Comparison of ENCODE assay signal across 10 mouse cellular contexts in genomic region chr10:117112545-117112944, GRCm38 (mm10). TPM values are rescaled to one million over a fixed set of nuclear protein-coding genes. Genes with fewer than 3 reads are reported as not detected.
DNase-seq lines count a peak whose midpoint lies in the region; ATAC-seq lines count a peak whose summit lies in the region.
"Had no signal": no experiment of that assay in that cellular context is flagged by ENCODE, and none has a peak within 500 bp of the region (broad histone marks: within the 10 kb centered on the region; RNA-seq: fewer than 3 reads in every experiment).

No protein-coding gene starts in this region.

- H3K4me3 ChIP-seq in lung, embryonic 16.5 days (ENCODE audit: low read length), result no peak overlapping the region
- H3K4me3 ChIP-seq in liver, embryonic 13.5 days (replicated peaks), result no peak overlapping the region; the same call in 1 of the 2 replicates

- WGBS in lung, embryonic 16.5 days, result 40% methylated on average over 2 of the region's 2 CpGs
- 5% methylated on average over 2 of the region's 2 CpGs for WGBS in liver, embryonic 13.5 days (ENCODE audit: insufficient replicate concordance)

- H3K4me2 ChIP-seq in lung, embryonic 16.5 days (ENCODE audit: low read depth, low read length), result no peak overlapping the region
- peak overlapping the region; percentile 40 for H3K4me2 ChIP-seq in liver, embryonic 13.5 days

- no peak overlapping the region for H3K27ac ChIP-seq in lung, embryonic 16.5 days (ENCODE audit: low read length)
- H3K27ac ChIP-seq in liver, embryonic 13.5 days, result peak overlapping the region; percentile 87

- H3K27me3 ChIP-seq in lung, embryonic 16.5 days (ENCODE audit: control insufficient read depth, insufficient read depth, low read depth, low read length), result no peaks in the 10 kb centered on the region
- H3K27me3 ChIP-seq in liver, embryonic 13.5 days, result no peaks in the 10 kb centered on the region

- peak; percentile 68 for ATAC-seq in lung, embryonic 16.5 days (ENCODE audit: low read depth)
- ATAC-seq in liver, embryonic 13.5 days (ENCODE audit: low read depth), result peak; percentile 89

- H3K9ac ChIP-seq in lung, embryonic 16.5 days (ENCODE audit: low read length), result no peak overlapping the region
- H3K9ac ChIP-seq in liver, embryonic 13.5 days, result peak overlapping the region; percentile 44

- H3K9me3 ChIP-seq in lung, embryonic 16.5 days (ENCODE audit: control insufficient read depth, low read length), result no peaks in the 10 kb centered on the region
- H3K9me3 ChIP-seq in liver, embryonic 13.5 days (replicated peaks), result no peaks in the 10 kb centered on the region

- H3K4me1 ChIP-seq in lung, embryonic 16.5 days (replicated peaks; ENCODE audit: control insufficient read depth, insufficient read depth, low read length), result peaks cover 15% of the 10 kb centered on the region
- peaks cover 88% of the 10 kb centered on the region for H3K4me1 ChIP-seq in liver, embryonic 13.5 days (replicated peaks)

- no peaks in the 10 kb centered on the region for H3K36me3 ChIP-seq in lung, embryonic 16.5 days (ENCODE audit: control insufficient read depth, insufficient read depth, low read length)
- H3K36me3 ChIP-seq in liver, embryonic 13.5 days, result peaks cover 2% of the 10 kb centered on the region

- DNase-seq in lung, postnatal 14 days, result no peak
- DNase-seq in c-Kit-negative CD71-positive TER-119-positive erythroid progenitor cells, embryonic 14.5 days (ENCODE audit: low read depth, low spot score), result peak; percentile 36
- DNase-seq in liver, embryonic 13.5 days, result peak; percentile 72
- DNase-seq in thymus, postnatal 0 days (ENCODE audit: low spot score), result peak; percentile 78
- no peak for DNase-seq in left cerebral cortex, adult 8-10 months (ENCODE audit: low spot score in 2 of 2)
- DNase-seq in cerebellum, postnatal 10 days, result no peak
- no peak for DNase-seq in right cerebral cortex, postnatal 36 days (ENCODE audit: low spot score in 2 of 2)
- DNase-seq: embryo, embryonic 11 days; gastrocnemius, postnatal 10 days had no signal

RNA-seq across cellular contexts. Expression of gene Frs2, which starts 35.8 kb away (rescaled TPM):
- 19.4 and 20.8 TPM in 2 replicates for polyA plus RNA-seq in lung, embryonic 16.5 days (2015; fragmentation: Nextera tagmentation; extraction: Ambion mirVana)
- 8.1 and 11.7 TPM in 2 replicates for polyA plus RNA-seq in liver, embryonic 13.5 days (2015; fragmentation: Nextera tagmentation; extraction: Ambion mirVana)
- 13.1 and 14.6 TPM in 2 replicates for polyA plus RNA-seq in thymus, postnatal 0 days (2015; fragmentation: Nextera tagmentation; extraction: Ambion mirVana)
- 10 to 100 TPM; 36.9 to 39.4 (median 38.6) TPM for total RNA-seq in left cerebral cortex, adult 8-10 months (2022)

RNA-seq across cellular contexts. Expression of gene Cct2, which starts 48.9 kb away (rescaled TPM):
- 213 and 228 TPM in 2 replicates for polyA plus RNA-seq in lung, embryonic 16.5 days (2015; fragmentation: Nextera tagmentation; extraction: Ambion mirVana)
- 220 and 240 TPM in 2 replicates for polyA plus RNA-seq in liver, embryonic 13.5 days (2015; fragmentation: Nextera tagmentation; extraction: Ambion mirVana)
- 263 and 270 TPM in 2 replicates for polyA plus RNA-seq in thymus, postnatal 0 days (2015; fragmentation: Nextera tagmentation; extraction: Ambion mirVana)
- 100 to 1,000 TPM; 148 to 155 (median 154) TPM for total RNA-seq in left cerebral cortex, adult 8-10 months (2022)

Comparison
In these comparisons a context has a peak if more than half of its experiments do, and no peak if none do; other contexts are left out.
1. DNase-seq: peak in c-Kit-negative CD71-positive TER-119-positive erythroid progenitor cells, embryonic 14.5 days (single experiment), liver, embryonic 13.5 days (single experiment) and thymus, postnatal 0 days (single experiment); none in lung, postnatal 14 days (single experiment), left cerebral cortex, adult 8-10 months (0 of 2), cerebellum, postnatal 10 days (0 of 2) and right cerebral cortex, postnatal 36 days (0 of 2).